Mouse (Mus musculus) kidney, adult 2 months (tissue): ENCODE data around the gene Tvp23b.

Experiments used
- CTCF ChIP-seq: fragments of 200-500 bp; conservative IDR thresholded peaks from 2 replicates; pipeline ENCODE4 v1.5.1; 2011; ENCODE audit warnings: low read depth, mild to moderate bottlenecking, control low read depth, low read length, moderate library complexity, mixed read lengths; ENCODE audit not compliant: insufficient read depth, insufficient read length
- POLR2A ChIP-seq: fragments of 200-500 bp; IDR thresholded peaks from one replicate; pipeline ENCODE4 v1.6.1; 2011; ENCODE audit warnings: low read depth, low read length, control low read depth

- TF ChIP-seq CTCF (no peak), POLR2A (no peak)
These were observed 58.7 kb downstream of the Tvp23b start for GRCm38 (mm10) chr11:62937986-62938385.
